Mouse (Mus musculus) T-helper 17 cell (primary cell): ENCODE data around the gene Cdk13.

Source experiments
- in situ Hi-C, 2 experiments: fragments of 300-600 bp; cut with MboI, MseI; formaldehyde crosslinking; loops; 1 replicate in 1 of 2; 2 replicates in 1 of 2; pipeline ENCODE4 v1.15.1; 2025; ENCODE audit warnings: high pct_unique_total_duplicates in 2 of 2

Gene Cdk13

GRCm38 (mm10) chr13:17804909-17805613 lies at the start of gene Cdk13:
Gene Cdk13 (minus strand): TSS chr13:17805097.
- in situ Hi-C loops = no loop called here

GRCm38 (mm10) chr13:17843336-17843735 lies 38.4 kb upstream of the Cdk13 start:
- in situ Hi-C loops = no loop called here

- in situ Hi-C loops = no loop called here
These were observed 37.9 kb upstream of the Cdk13 start for GRCm38 (mm10) chr13:17842756-17843155.

- in situ Hi-C loops = loop anchor here in 1 of 2 experiments (5.0 kb wide), 1 partner anchor 143 kb away; no protein-coding TSS in a partner anchor
These were observed 34.2 kb upstream of the Cdk13 start for GRCm38 (mm10) chr13:17839137-17839536.

GRCm38 (mm10) chr13:17838484-17838851 lies 33.6 kb upstream of the Cdk13 start:
- in situ Hi-C loops = loop anchor here in 1 of 2 experiments (5.0 kb wide), 1 partner anchor 144 kb away; no protein-coding TSS in a partner anchor

GRCm38 (mm10) chr13:17837610-17838483 lies 33.0 kb upstream of the Cdk13 start:
- in situ Hi-C loops = loop anchor here in 1 of 2 experiments (5.0 kb wide), 1 partner anchor 144 kb away; no protein-coding TSS in a partner anchor

- in situ Hi-C loops = loop anchor here in 1 of 2 experiments (5.0 kb wide), 1 partner anchor 145 kb away; no protein-coding TSS in a partner anchor
These were observed 31.9 kb upstream of the Cdk13 start for GRCm38 (mm10) chr13:17836808-17837207.

DNA sequence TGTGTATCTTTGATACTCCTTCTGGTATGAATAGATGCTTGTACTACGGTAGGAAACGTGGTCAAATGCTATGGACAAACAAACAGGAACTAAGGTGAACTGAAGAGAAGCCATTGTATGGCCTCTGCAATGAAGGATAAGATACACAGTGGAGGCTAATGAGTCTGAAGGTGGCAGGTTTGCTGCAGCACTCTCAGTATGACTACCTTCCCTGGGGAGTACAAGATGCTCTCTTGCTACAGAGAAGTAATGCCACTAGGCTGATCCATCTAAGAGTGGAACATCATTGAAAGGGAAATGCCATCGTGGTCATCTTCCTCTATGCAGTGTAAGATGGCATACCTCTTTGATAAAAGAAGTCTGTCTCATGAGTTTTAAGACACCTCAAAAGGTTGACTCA lies 28.0 kb upstream of the Cdk13 start:
- in situ Hi-C loops = no loop called here

GRCm38 (mm10) chr13:17817226-17817625 lies 12.3 kb upstream of the Cdk13 start:
- in situ Hi-C loops = no loop called here

GRCm38 (mm10) chr13:17805614-17805975 lies 698 bp upstream of the Cdk13 start:
- in situ Hi-C loops = no loop called here

DNA sequence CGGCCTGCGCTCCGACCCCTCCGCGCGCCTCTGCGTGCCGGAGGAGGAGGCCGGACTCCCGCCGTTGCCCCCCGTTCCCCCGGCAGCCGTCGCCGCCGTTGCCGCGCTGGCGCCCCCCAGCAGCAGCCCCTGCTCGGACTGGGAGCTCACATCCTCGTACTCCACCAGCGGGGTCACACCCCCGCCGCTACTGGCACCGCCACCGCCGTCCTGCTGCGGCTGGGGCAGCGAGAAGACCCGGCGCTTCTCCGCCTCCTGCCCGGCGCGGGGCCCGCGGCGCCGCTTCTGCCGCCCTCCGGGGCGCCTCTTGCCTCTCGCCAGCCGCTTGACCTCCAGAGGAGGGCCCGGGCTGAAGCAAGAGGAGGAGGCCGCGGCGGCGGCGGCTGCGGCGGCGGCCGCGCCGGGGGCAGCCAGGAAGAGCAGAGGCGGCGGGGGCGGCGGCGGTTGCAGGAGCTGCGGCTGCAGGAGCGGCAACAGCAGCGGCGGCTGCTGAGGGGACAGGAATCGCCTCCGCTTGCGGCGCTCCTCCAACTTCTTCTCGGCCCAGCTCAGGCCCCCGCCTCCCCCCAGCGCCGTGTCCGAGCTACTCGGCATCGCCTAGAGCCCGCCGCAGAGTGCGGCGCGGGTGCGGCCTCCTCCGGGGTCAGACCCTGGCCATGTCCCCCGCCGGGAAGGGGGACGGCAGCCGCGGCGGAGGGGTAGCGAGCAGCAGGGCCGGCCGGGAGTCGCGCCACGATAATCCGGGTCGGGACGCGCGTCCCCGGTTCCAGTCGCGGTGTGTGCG lies 647 bp downstream of the Cdk13 start:
- in situ Hi-C loops = no loop called here

- in situ Hi-C loops = no loop called here
These were observed 1.4 kb downstream of the Cdk13 start for GRCm38 (mm10) chr13:17803331-17804057.

DNA sequence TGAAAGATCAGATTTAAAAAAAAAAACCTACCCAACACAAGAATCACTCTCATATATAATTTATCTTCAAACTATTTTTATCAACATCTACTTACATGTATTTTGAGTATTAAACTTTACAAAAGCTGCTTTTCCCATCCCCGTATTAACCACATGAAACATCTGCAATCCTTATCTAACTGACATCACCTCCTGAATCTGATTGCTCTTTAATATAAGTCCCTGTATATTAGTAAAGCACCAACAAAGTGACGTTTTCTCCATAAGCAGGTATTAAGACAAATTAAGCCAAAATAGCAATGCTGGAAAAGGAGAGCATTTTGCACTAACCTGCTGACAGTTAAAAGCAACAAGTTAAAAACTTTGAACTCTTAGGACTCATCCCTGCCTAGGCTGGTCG lies 2.0 kb downstream of the Cdk13 start:
- in situ Hi-C loops = no loop called here

- in situ Hi-C loops = loop anchor here in 1 of 2 experiments (5.0 to 10.0 kb wide), 2 partner anchors 47 to 1605 kb away; no protein-coding TSS in a partner anchor
These were observed 5.2 kb downstream of the Cdk13 start for GRCm38 (mm10) chr13:17799735-17800134.

- in situ Hi-C loops = loop anchor here in 1 of 2 experiments (5.0 to 10.0 kb wide), 2 partner anchors 44 to 1609 kb away; no protein-coding TSS in a partner anchor
These were observed 9.0 kb downstream of the Cdk13 start for GRCm38 (mm10) chr13:17795757-17796456.

GRCm38 (mm10) chr13:17783643-17784042 lies 21.3 kb downstream of the Cdk13 start:
- in situ Hi-C loops = loop anchor here in 1 of 2 experiments (10.0 kb wide), 1 partner anchor 79 kb away; no protein-coding TSS in a partner anchor

GRCm38 (mm10) chr13:17779923-17780322 lies 25.0 kb downstream of the Cdk13 start:
- in situ Hi-C loops = loop anchor here in 1 of 2 experiments (10.0 kb wide), 1 partner anchor 75 kb away; no protein-coding TSS in a partner anchor

GRCm38 (mm10) chr13:17776303-17776702 lies 28.6 kb downstream of the Cdk13 start:
- in situ Hi-C loops = no loop called here

DNA sequence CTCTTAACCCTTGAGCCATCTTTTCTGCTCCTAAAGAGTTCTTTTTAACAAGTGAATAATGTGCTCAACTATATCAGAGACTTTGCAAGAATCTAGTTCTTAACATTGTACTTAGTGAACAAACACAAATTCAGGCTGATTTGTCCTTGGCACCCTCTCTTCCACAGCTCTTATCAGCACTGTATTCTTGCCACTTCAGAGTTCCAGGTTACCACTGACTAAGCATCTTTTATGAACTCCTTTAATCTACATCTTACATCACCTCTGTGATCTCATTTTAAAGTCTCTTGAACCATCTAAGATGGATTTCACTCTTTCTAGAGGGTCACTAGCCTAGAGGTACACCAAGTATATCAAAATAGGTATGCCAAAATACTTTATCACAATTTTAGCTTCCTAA lies 29.5 kb downstream of the Cdk13 start:
- in situ Hi-C loops = no loop called here

DNA sequence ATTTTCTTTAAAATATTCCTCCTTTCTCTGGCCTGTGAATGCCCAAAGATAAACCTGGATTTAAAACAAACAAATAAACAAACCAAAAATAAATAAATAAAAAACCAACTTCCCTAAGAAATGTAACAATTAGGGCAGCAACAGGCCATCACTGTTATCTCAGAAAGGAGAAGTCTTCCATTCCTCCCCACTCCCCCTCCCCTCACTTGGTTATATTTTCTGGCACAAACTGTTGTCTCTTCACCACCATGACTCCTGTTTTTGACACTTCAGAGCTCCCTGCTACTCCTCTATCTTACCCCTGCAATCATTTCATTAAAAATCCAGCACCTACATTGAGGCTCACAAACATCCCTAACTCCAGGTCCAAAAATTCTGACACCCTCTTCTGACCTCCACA lies 31.8 kb downstream of the Cdk13 start:
- in situ Hi-C loops = no loop called here
